ENCODE assay signal across 8 mouse cellular contexts in genomic region chr4:136602568-136602967, GRCm38 (mm10). TPM values are rescaled to one million over a fixed set of nuclear protein-coding genes. Genes with fewer than 3 reads are reported as not detected.
DNase-seq lines count a peak whose midpoint lies in the region; ATAC-seq and TF ChIP-seq lines count a peak whose summit lies in the region.

Gene Kdm1a (minus strand): TSS chr4:136602723.

- H3K4me2 ChIP-seq in forebrain, embryonic 16.5 days (ENCODE audit: low read length) = peak within 1 kb of the TSS; percentile 63
- peak within 1 kb of the TSS; percentile 64 for H3K4me2 ChIP-seq in lung, embryonic 14.5 days

- peak; percentile 88 for ATAC-seq in G1E (ENCODE audit: extremely low read depth, insufficient number of reproducible peaks, low FRiP score, poor library complexity, severe bottlenecking)
- ATAC-seq in forebrain, embryonic 16.5 days = peak; percentile 90
- peak; percentile 90 for ATAC-seq in lung, embryonic 14.5 days (ENCODE audit: insufficient read depth)

- DNase-seq in G1E (ENCODE audit: low spot score) = peak; percentile 79
- peak; percentile 94 to 98 for DNase-seq in cerebellum, adult 18-20 months
- DNase-seq in heart, postnatal 36 days = peak; percentile 97 to 98
- peak; percentile 94 to 97 for DNase-seq in layer of hippocampus, adult 2 months (ENCODE audit: low spot score in 2 of 2)
- DNase-seq in lung, embryonic 14.5 days = peak; percentile 98
- peak; percentile 95 for DNase-seq in thymus, adult 2 months

- H3K27ac ChIP-seq in forebrain, embryonic 16.5 days (ENCODE audit: low read length) = peak within 1 kb of the TSS; percentile 96
- peak within 1 kb of the TSS; percentile 96 for H3K27ac ChIP-seq in layer of hippocampus, adult 2 months
- peak within 1 kb of the TSS; percentile 90 for H3K27ac ChIP-seq in lung, embryonic 14.5 days (ENCODE audit: low read depth)
- peak within 1 kb of the TSS; percentile 75 for H3K27ac ChIP-seq in olfactory bulb, adult 2 months (ENCODE audit: insufficient read depth, low read depth, low read length)
- H3K27ac ChIP-seq in thymus, adult 2 months (ENCODE audit: control insufficient read depth, insufficient read depth, low read length) = peak within 1 kb of the TSS; percentile 6; the same call in 1 of the 2 replicates

- peak; percentile 65 for TF ChIP-seq CTCF in G1E (IDR thresholded peaks at IDR 0.05; ENCODE audit: low read depth, low read length)
- peak; percentile 97 for TF ChIP-seq CTCF in layer of hippocampus, adult 2 months (conservative IDR thresholded peaks at IDR 0.05)
- TF ChIP-seq CTCF in lung, embryonic 14.5 days (IDR thresholded peaks at IDR 0.05; ENCODE audit: low read depth) = peak; percentile 95
- TF ChIP-seq CTCF in olfactory bulb, adult 2 months (IDR thresholded peaks at IDR 0.05; ENCODE audit: insufficient read depth, low read depth, low read length) = peak; percentile 80
- peak; percentile 90 for TF ChIP-seq CTCF in thymus, adult 2 months (IDR thresholded peaks at IDR 0.05; ENCODE audit: borderline replicate concordance, control insufficient read depth, extremely low read depth, insufficient read depth, low read length, poor library complexity)

- under 1% methylated on average over 45 of the region's 45 CpGs for WGBS in forebrain, embryonic 16.5 days
- 0% methylated on average over 43 of the region's 45 CpGs for WGBS in lung, embryonic 14.5 days
- 1% methylated on average over 45 of the region's 45 CpGs for WGBS in olfactory bulb, adult 2 months
- WGBS in thymus, adult 2 months = under 1% methylated on average over 44 of the region's 45 CpGs

- peak; percentile 79 for TF ChIP-seq POLR2A in olfactory bulb, adult 2 months (IDR thresholded peaks at IDR 0.05; ENCODE audit: insufficient read depth, low read depth, low read length)
- TF ChIP-seq POLR2A in thymus, adult 2 months (IDR thresholded peaks at IDR 0.05; ENCODE audit: control insufficient read depth, extremely low read depth, insufficient read depth, low read length, poor library complexity) = peak; percentile 86

- intact Hi-C loops in heart, postnatal 36 days (cut with DNase I) = loop anchor here (2.0 to 5.0 kb wide), 4 partner anchors 24 to 550 kb away; partner anchors contain the start of genes 6030445D17Rik and Rpl11

- peaks cover 7% of the 10 kb centered on the region for H3K36me3 ChIP-seq in G1E (replicated peaks)
- no peaks in the 10 kb centered on the region for H3K36me3 ChIP-seq in forebrain, embryonic 16.5 days (ENCODE audit: control insufficient read depth, insufficient read depth)
- H3K36me3 ChIP-seq in lung, embryonic 14.5 days (ENCODE audit: insufficient read depth) = no peaks in the 10 kb centered on the region
- H3K36me3 ChIP-seq in thymus, adult 2 months (ENCODE audit: control insufficient read depth, insufficient read depth, low read length) = no peaks in the 10 kb centered on the region

- no peaks in the 10 kb centered on the region for H3K9me3 ChIP-seq in G1E (replicated peaks)
- no peaks in the 10 kb centered on the region for H3K9me3 ChIP-seq in forebrain, embryonic 16.5 days (ENCODE audit: control insufficient read depth, low read length)
- no peaks in the 10 kb centered on the region for H3K9me3 ChIP-seq in lung, embryonic 14.5 days (ENCODE audit: low read depth, low read length)

- H3K9ac ChIP-seq in forebrain, embryonic 16.5 days (replicated peaks; ENCODE audit: low read depth, low read length) = peak within 1 kb of the TSS; percentile 99
- H3K9ac ChIP-seq in lung, embryonic 14.5 days = peak within 1 kb of the TSS; percentile 99

- H3K4me3 ChIP-seq in G1E (ENCODE audit: low read depth, low read length) = peak within 1 kb of the TSS; percentile 85
- peak within 1 kb of the TSS; percentile 94 for H3K4me3 ChIP-seq in forebrain, embryonic 16.5 days (replicated peaks; ENCODE audit: low read length)
- peak within 1 kb of the TSS; percentile 92 for H3K4me3 ChIP-seq in layer of hippocampus, adult 2 months
- H3K4me3 ChIP-seq in lung, embryonic 14.5 days (ENCODE audit: low read depth, low read length) = peak within 1 kb of the TSS; percentile 99
- H3K4me3 ChIP-seq in olfactory bulb, adult 2 months (ENCODE audit: insufficient read depth, low read depth, low read length) = peak within 1 kb of the TSS; percentile 87
- H3K4me3 ChIP-seq in thymus, adult 2 months (ENCODE audit: control insufficient read depth, insufficient read depth, low read length) = peak within 1 kb of the TSS; percentile 96

- peaks cover 38% of the 10 kb centered on the region for H3K4me1 ChIP-seq in G1E (ENCODE audit: insufficient read depth, low read depth, low read length)
- H3K4me1 ChIP-seq in forebrain, embryonic 16.5 days (replicated peaks; ENCODE audit: control insufficient read depth, insufficient read depth, low read length) = peaks cover 20% of the 10 kb centered on the region
- peaks cover 8% of the 10 kb centered on the region for H3K4me1 ChIP-seq in lung, embryonic 14.5 days (ENCODE audit: insufficient read depth)
- H3K4me1 ChIP-seq in olfactory bulb, adult 2 months (ENCODE audit: control insufficient read depth, insufficient read depth, low read length) = peaks cover 2% of the 10 kb centered on the region; the same call in 1 of the 2 replicates
- H3K4me1 ChIP-seq in thymus, adult 2 months (replicated peaks; ENCODE audit: control insufficient read depth, insufficient read depth, low read length) = peaks cover 8% of the 10 kb centered on the region

- H3K27me3 ChIP-seq in G1E (ENCODE audit: insufficient read depth, low read length) = peaks cover 12% of the 10 kb centered on the region
- H3K27me3 ChIP-seq in forebrain, embryonic 16.5 days (replicated peaks; ENCODE audit: control insufficient read depth, insufficient read depth, low read length) = no peaks in the 10 kb centered on the region
- H3K27me3 ChIP-seq in lung, embryonic 14.5 days (ENCODE audit: insufficient read depth, low read length) = no peaks in the 10 kb centered on the region
- H3K27me3 ChIP-seq in thymus, adult 2 months (ENCODE audit: control insufficient read depth, insufficient read depth, low read length) = no peaks in the 10 kb centered on the region

RNA-seq across cellular contexts. Expression of gene Kdm1a, which starts in this region (rescaled TPM):
- total RNA-seq in G1E (2014; fragmentation: Nextera tagmentation) (66.5 and 86.3 TPM in 2 replicates), G1E (2017) (89.9 and 107 TPM in 2 replicates)
- polyA plus RNA-seq in G1E (2012) = 29.3 and 35.0 TPM in 2 replicates
- 82.2 and 87.4 TPM in 2 replicates for polyA plus RNA-seq in forebrain, embryonic 16.5 days (2015; fragmentation: Nextera tagmentation; extraction: Ambion mirVana)
- total RNA-seq in heart, postnatal 36 days (2021) = 10 to 100 TPM; 28.4 to 33.7 TPM
- 10 to 100 TPM; 89.0 to 91.6 TPM for total RNA-seq in layer of hippocampus, adult 2 months (2021)
- polyA plus RNA-seq in lung, embryonic 14.5 days (2014; fragmentation: Nextera tagmentation; extraction: Ambion mirVana) = 56.5 and 58.8 TPM in 2 replicates
- polyA plus RNA-seq in olfactory bulb, adult 2 months (2012; ENCODE audit: insufficient read depth, insufficient read length, low replicate concordance, missing spikeins) = not detected in 2 replicates
- polyA plus RNA-seq in thymus, adult 2 months (2012; rRNA removed) = 64.3 and 70.4 TPM in 2 replicates

Comparison
In these comparisons a context has a peak if more than half of its experiments do, and no peak if none do; other contexts are left out.
1. Peak in every context shown above with its lines: DNase-seq, ATAC-seq, H3K4me3 ChIP-seq and H3K27ac ChIP-seq.
2. RNA of gene Kdm1a (polyA plus RNA-seq): 82.2 to 87.4 TPM in forebrain, embryonic 16.5 days, 64.3 to 70.4 TPM in thymus, adult 2 months, 56.5 to 58.8 TPM in lung, embryonic 14.5 days and 29.3 to 35.0 TPM in G1E; not detected in olfactory bulb, adult 2 months; every median in the first group is over 10 times any median in the second.
3. H3K27ac ChIP-seq: peak in every context shown above with its lines; median percentile 96 in forebrain, embryonic 16.5 days; 96 in layer of hippocampus, adult 2 months; 90 in lung, embryonic 14.5 days; 75 in olfactory bulb, adult 2 months; 6 in thymus, adult 2 months.